Mouse (Mus musculus) embryonic facial prominence, embryonic 13.5 days (tissue): ENCODE data around the gene Cntn1. TPM values are rescaled to one million over a fixed set of nuclear protein-coding genes. Genes with fewer than 3 reads are reported as not detected.

Source experiments
- ATAC-seq: fragments of 200-750 bp; cut with Nextera tagmentation; 2 replicates; pipeline ENCODE4 v1.8.0; 2017; ENCODE audit warnings: low read depth; ENCODE audit not compliant: insufficient number of reproducible peaks, insufficient read depth, low FRiP score, low TSS enrichment
- H3K27ac ChIP-seq: fragments of 300-500 bp; sonication (generic); 2 replicates; pipeline ENCODE4 v1.5.1; 2015; ENCODE audit warnings: moderate library complexity, mild to moderate bottlenecking, inconsistent platforms
- H3K27me3 ChIP-seq: fragments of 300-500 bp; sonication (generic); 2 replicates; pipeline ENCODE4 v1.6.1; 2015; ENCODE audit warnings: mild to moderate bottlenecking, inconsistent platforms
- H3K36me3 ChIP-seq: fragments of 300-500 bp; sonication (generic); 2 replicates; pipeline ENCODE4 v1.6.1; 2015; ENCODE audit warnings: mild to moderate bottlenecking, inconsistent platforms
- H3K4me1 ChIP-seq: fragments of 300-500 bp; sonication (generic); 2 replicates; pipeline ENCODE4 v1.6.1; 2015; ENCODE audit warnings: inconsistent platforms
- H3K4me2 ChIP-seq: fragments of 300-500 bp; sonication (generic); 2 replicates; pipeline ENCODE4 v1.6.1; 2015; ENCODE audit warnings: moderate library complexity, mild to moderate bottlenecking, inconsistent platforms
- H3K4me3 ChIP-seq: fragments of 300-500 bp; sonication (generic); 2 replicates; pipeline ENCODE4 v1.5.1; 2015; ENCODE audit warnings: mild to moderate bottlenecking, inconsistent platforms
- H3K9ac ChIP-seq: fragments of 300-500 bp; sonication (generic); 2 replicates; pipeline ENCODE4 v1.6.1; 2015; ENCODE audit warnings: mild to moderate bottlenecking, inconsistent platforms
- H3K9me3 ChIP-seq: fragments of 300-500 bp; sonication (generic); 2 replicates; pipeline ENCODE4 v1.6.1; 2016; ENCODE audit warnings: inconsistent platforms
- WGBS: fragments of 180-500 bp; shearing (Covaris S2); methylation state at CpG from one replicate; pipeline ENCODE4 v1.1.7; 2015; ENCODE audit warnings: mixed read lengths; 5-methylcytosine and 5-hydroxymethylcytosine counted together
- polyA plus RNA-seq: library from polyadenylated mRNA; unstranded; fragments of >200 nt; fragmentation: Nextera tagmentation; extraction: Ambion mirVana; gene quantifications from 2 replicates; pipeline ENCODE4 v1.2.1, GENCODE M21; 2015

Cntn1 gene
- polyA plus RNA-seq, 1 experiment from 2014 or later, result 1.4 TPM

GRCm38 (mm10) chr15:92141972-92142371, 91.0 kb downstream of the Cntn1 start:
- no peak for ATAC-seq
- 67% methylated on average over 4 of the region's 4 CpGs for WGBS
- no peaks in the 10 kb centered on the region for H3K27me3 ChIP-seq

GRCm38 (mm10) chr15:92154921-92155320, 104.0 kb downstream of the Cntn1 start:
- Histone ChIP-seq H3K4me3 (no peak overlapping the region), H3K27ac (no peak overlapping the region), H3K36me3 (no peaks in the 10 kb centered on the region), H3K4me1 (no peaks in the 10 kb centered on the region), H3K4me2 (no peak overlapping the region), H3K9me3 (no peaks in the 10 kb centered on the region), H3K9ac (no peak overlapping the region), H3K27me3 (no peaks in the 10 kb centered on the region)
- ATAC-seq, result no peak
- 50% methylated on average over 2 of the region's 2 CpGs for WGBS

More at GRCm38 (mm10) chr15:92141972-92142371, 91.0 kb downstream of the Cntn1 start:
- no peak overlapping the region for H3K27ac ChIP-seq
- H3K4me3 ChIP-seq, result no peak overlapping the region
- H3K9ac ChIP-seq, result no peak overlapping the region
- H3K9me3 ChIP-seq, result no peaks in the 10 kb centered on the region
- no peaks in the 10 kb centered on the region for H3K36me3 ChIP-seq
- no peak overlapping the region for H3K4me2 ChIP-seq
- H3K4me1 ChIP-seq, result no peaks in the 10 kb centered on the region

- Histone ChIP-seq H3K4me1 (no peaks in the 10 kb centered on the region), H3K9ac (no peak overlapping the region), H3K4me2 (no peak overlapping the region), H3K27me3 (no peaks in the 10 kb centered on the region), H3K27ac (no peak overlapping the region), H3K4me3 (no peak overlapping the region), H3K9me3 (no peaks in the 10 kb centered on the region), H3K36me3 (no peaks in the 10 kb centered on the region)
- 61% methylated on average over 10 of the region's 10 CpGs for WGBS
- no peak for ATAC-seq
Measured at GRCm38 (mm10) chr15:92160855-92161162, 109.8 kb downstream of the Cntn1 start.

GRCm38 (mm10) chr15:92161163-92162025, 110.4 kb downstream of the Cntn1 start:
- no peak overlapping the region for H3K4me3 ChIP-seq
- ATAC-seq, result no peak
- H3K27ac ChIP-seq, result no peak overlapping the region

GRCm38 (mm10) chr15:92162835-92163234, 111.9 kb downstream of the Cntn1 start:
- H3K4me3 ChIP-seq, result no peak overlapping the region
- no peaks in the 10 kb centered on the region for H3K36me3 ChIP-seq
- H3K9me3 ChIP-seq, result no peaks in the 10 kb centered on the region
- no peak overlapping the region for H3K27ac ChIP-seq
- no peaks in the 10 kb centered on the region for H3K4me1 ChIP-seq
- ATAC-seq, result no peak
- WGBS, result 71% methylated on average over 4 of the region's 4 CpGs
- no peaks in the 10 kb centered on the region for H3K27me3 ChIP-seq
- H3K9ac ChIP-seq, result no peak overlapping the region
- no peak overlapping the region for H3K4me2 ChIP-seq

More at GRCm38 (mm10) chr15:92161163-92162025, 110.4 kb downstream of the Cntn1 start:
- Histone ChIP-seq H3K27me3 (no peaks in the 10 kb centered on the region), H3K4me1 (no peaks in the 10 kb centered on the region), H3K9me3 (no peaks in the 10 kb centered on the region), H3K4me2 (peak overlapping the region; percentile 37), H3K9ac (no peak overlapping the region), H3K36me3 (no peaks in the 10 kb centered on the region)
- WGBS, result 42% methylated on average over 20 of the region's 20 CpGs

- no peaks in the 10 kb centered on the region for H3K27me3 ChIP-seq
Measured at GRCm38 (mm10) chr15:92164127-92164526, 113.2 kb downstream of the Cntn1 start.

GRCm38 (mm10) chr15:92166266-92166665, 115.3 kb downstream of the Cntn1 start:
- ATAC-seq, result no peak
- WGBS, result 87% methylated on average over 5 of the region's 5 CpGs

More at GRCm38 (mm10) chr15:92164127-92164526, 113.2 kb downstream of the Cntn1 start:
- Histone ChIP-seq H3K36me3 (no peaks in the 10 kb centered on the region), H3K4me3 (no peak overlapping the region), H3K27ac (no peak overlapping the region), H3K4me2 (no peak overlapping the region), H3K4me1 (no peaks in the 10 kb centered on the region), H3K9me3 (no peaks in the 10 kb centered on the region), H3K9ac (no peak overlapping the region)
- 75% methylated on average over 3 of the region's 3 CpGs for WGBS
- ATAC-seq, result no peak

GRCm38 (mm10) chr15:92175739-92176138, 124.8 kb downstream of the Cntn1 start:
- Histone ChIP-seq H3K9ac (no peak overlapping the region), H3K27ac (no peak overlapping the region), H3K4me3 (no peak overlapping the region), H3K36me3 (no peaks in the 10 kb centered on the region), H3K9me3 (no peaks in the 10 kb centered on the region), H3K27me3 (no peaks in the 10 kb centered on the region), H3K4me1 (no peaks in the 10 kb centered on the region), H3K4me2 (no peak overlapping the region)
- 70% methylated on average over 2 of the region's 2 CpGs for WGBS
- no peak for ATAC-seq

More at GRCm38 (mm10) chr15:92166266-92166665, 115.3 kb downstream of the Cntn1 start:
- no peaks in the 10 kb centered on the region for H3K4me1 ChIP-seq
- H3K9ac ChIP-seq, result no peak overlapping the region
- no peaks in the 10 kb centered on the region for H3K36me3 ChIP-seq
- no peaks in the 10 kb centered on the region for H3K27me3 ChIP-seq
- H3K4me3 ChIP-seq, result no peak overlapping the region
- H3K9me3 ChIP-seq, result no peaks in the 10 kb centered on the region
- H3K4me2 ChIP-seq, result no peak overlapping the region
- no peak overlapping the region for H3K27ac ChIP-seq

GRCm38 (mm10) chr15:92177413-92177812, 126.4 kb downstream of the Cntn1 start:
- Histone ChIP-seq H3K36me3 (no peaks in the 10 kb centered on the region), H3K4me2 (no peak overlapping the region), H3K4me1 (no peaks in the 10 kb centered on the region), H3K27me3 (no peaks in the 10 kb centered on the region), H3K4me3 (no peak overlapping the region), H3K9me3 (no peaks in the 10 kb centered on the region), H3K27ac (no peak overlapping the region), H3K9ac (no peak overlapping the region)
- no peak for ATAC-seq
- 63% methylated on average over 9 of the region's 9 CpGs for WGBS

- Histone ChIP-seq H3K4me3 (no peak overlapping the region), H3K27me3 (no peaks in the 10 kb centered on the region), H3K9me3 (no peaks in the 10 kb centered on the region), H3K36me3 (no peaks in the 10 kb centered on the region), H3K27ac (no peak overlapping the region), H3K4me2 (no peak overlapping the region), H3K9ac (no peak overlapping the region), H3K4me1 (no peaks in the 10 kb centered on the region)
- 89% methylated on average over 2 of the region's 2 CpGs for WGBS
- no peak for ATAC-seq
Measured at GRCm38 (mm10) chr15:92185484-92185883, 134.5 kb downstream of the Cntn1 start.

GRCm38 (mm10) chr15:92190000-92190399, 139.0 kb downstream of the Cntn1 start:
- no peak overlapping the region for H3K9ac ChIP-seq
- H3K4me3 ChIP-seq, result no peak overlapping the region
- ATAC-seq, result no peak
- no peaks in the 10 kb centered on the region for H3K27me3 ChIP-seq
- no peak overlapping the region for H3K4me2 ChIP-seq
- no peaks in the 10 kb centered on the region for H3K9me3 ChIP-seq
- no peak overlapping the region for H3K27ac ChIP-seq
- no peaks in the 10 kb centered on the region for H3K36me3 ChIP-seq
- H3K4me1 ChIP-seq, result no peaks in the 10 kb centered on the region
- WGBS, result 74% methylated on average over 2 of the region's 2 CpGs

- no peaks in the 10 kb centered on the region for H3K36me3 ChIP-seq
- H3K9me3 ChIP-seq, result no peaks in the 10 kb centered on the region
- ATAC-seq, result no peak
- WGBS, result 70% methylated on average over 6 of the region's 6 CpGs
- no peak overlapping the region for H3K4me3 ChIP-seq
- no peak overlapping the region for H3K4me2 ChIP-seq
- H3K9ac ChIP-seq, result no peak overlapping the region
- H3K27ac ChIP-seq, result no peak overlapping the region
- H3K27me3 ChIP-seq, result no peaks in the 10 kb centered on the region
- no peaks in the 10 kb centered on the region for H3K4me1 ChIP-seq
Measured at GRCm38 (mm10) chr15:92200326-92200985, 149.5 kb downstream of the Cntn1 start.
